Mouse (Mus musculus): ENCODE measurements around the gene Kpna4. TPM values are rescaled to one million over a fixed set of nuclear protein-coding genes. Genes with fewer than 3 reads are reported as not detected.

Gene Kpna4
- polyA plus RNA-seq (2015; fragmentation: Nextera tagmentation; extraction: Ambion mirVana): 36.4 and 37.5 TPM in 2 replicates

DNA sequence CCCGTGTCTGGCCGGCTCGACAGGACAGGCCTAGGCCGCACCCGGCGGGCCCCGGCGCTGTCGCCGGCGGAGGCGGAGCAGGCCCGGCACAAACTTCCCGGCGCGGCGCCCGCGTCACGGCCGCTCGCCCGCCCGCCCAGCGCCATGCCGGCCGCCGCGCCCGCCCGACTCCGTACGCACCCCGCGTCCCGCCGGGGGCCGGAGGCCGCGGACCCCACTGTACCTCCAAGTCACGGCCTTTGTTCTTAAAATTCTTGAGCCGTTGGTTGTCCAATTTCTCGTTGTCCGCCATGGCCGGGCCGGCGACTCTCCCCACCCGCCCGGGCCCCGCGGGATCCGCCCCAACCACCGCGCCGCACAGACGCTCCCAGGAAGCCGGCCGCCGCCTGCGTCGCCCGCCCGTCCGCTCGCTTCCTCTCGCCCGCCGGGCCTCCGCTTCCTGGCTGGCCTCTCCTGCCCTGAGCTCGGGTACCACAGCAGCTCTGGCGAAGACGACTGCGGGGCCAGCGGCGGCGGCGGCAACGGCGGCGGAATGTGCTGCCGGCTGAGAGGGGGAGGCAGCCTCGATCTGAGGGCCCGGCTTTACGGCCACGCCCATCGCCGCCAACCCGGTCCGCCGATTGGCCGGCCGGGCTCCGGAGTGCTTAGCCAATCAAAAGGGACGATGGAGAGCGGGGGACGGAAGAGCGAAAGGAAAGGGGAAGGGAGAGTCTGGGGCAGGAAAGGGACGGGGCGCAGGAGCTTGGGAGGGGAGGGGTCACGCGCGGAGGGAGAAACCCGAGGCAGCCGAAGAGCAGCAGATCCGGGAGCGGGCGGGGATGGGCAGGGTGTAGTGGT lies at the start of gene Kpna4:
Gene Kpna4 (minus strand): TSS at position 605 of the 837 bp plus-strand sequence.
- under 1% methylated on average over 72 of the region's 107 CpGs for WGBS
- ATAC-seq: peak; percentile 99

DNA sequence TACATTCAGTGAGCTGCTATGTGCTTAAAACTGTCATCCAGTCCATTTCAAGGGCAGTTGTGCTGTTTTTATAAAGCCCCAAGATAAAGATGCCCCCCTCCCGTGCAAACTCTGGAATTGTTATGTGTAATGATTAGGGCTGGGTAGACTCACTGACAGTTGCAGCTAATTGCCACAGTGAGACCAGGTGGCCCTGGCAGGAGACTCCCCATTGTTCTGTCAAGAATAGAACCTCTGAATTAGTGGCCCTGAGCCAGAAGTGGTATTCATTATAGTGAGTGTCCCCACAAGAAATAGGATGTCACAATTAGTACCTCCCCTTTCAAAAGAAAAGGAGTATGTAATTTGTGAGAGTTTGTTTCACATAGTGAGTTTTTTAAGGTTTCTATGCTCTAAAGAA lies 48.3 kb upstream of the Kpna4 start:
- H3K9me3 ChIP-seq (replicated peaks): no peaks in the 10 kb centered on the region
- no peak overlapping the region for H3K4me3 ChIP-seq
- H3K27me3 ChIP-seq: no peaks in the 10 kb centered on the region
- peaks cover 33% of the 10 kb centered on the region for H3K4me1 ChIP-seq
- H3K27ac ChIP-seq: no peak overlapping the region
- WGBS: 5% methylated on average over 1 of the region's 1 CpGs
- H3K36me3 ChIP-seq (ENCODE audit: poor library complexity, severe bottlenecking): no peaks in the 10 kb centered on the region
- H3K4me2 ChIP-seq: no peak overlapping the region
- peak; percentile 50; the same call in 1 of the 2 replicates for ATAC-seq
- no peak overlapping the region for H3K9ac ChIP-seq

More for the DNA sequence above, at the start of gene Kpna4:
- Histone ChIP-seq H3K4me1 (peaks cover 22% of the 10 kb centered on the region), H3K9me3 (replicated peaks) (no peaks in the 10 kb centered on the region), H3K27ac (peak within 1 kb of the TSS; percentile 97), H3K36me3 (ENCODE audit: poor library complexity, severe bottlenecking) (no peaks in the 10 kb centered on the region), H3K9ac (peak within 1 kb of the TSS; percentile 96), H3K27me3 (peaks cover 4% of the 10 kb centered on the region; the same call in 1 of the 2 replicates), H3K4me3 (peak within 1 kb of the TSS; percentile 96), H3K4me2 (peak within 1 kb of the TSS; percentile 70)

DNA sequence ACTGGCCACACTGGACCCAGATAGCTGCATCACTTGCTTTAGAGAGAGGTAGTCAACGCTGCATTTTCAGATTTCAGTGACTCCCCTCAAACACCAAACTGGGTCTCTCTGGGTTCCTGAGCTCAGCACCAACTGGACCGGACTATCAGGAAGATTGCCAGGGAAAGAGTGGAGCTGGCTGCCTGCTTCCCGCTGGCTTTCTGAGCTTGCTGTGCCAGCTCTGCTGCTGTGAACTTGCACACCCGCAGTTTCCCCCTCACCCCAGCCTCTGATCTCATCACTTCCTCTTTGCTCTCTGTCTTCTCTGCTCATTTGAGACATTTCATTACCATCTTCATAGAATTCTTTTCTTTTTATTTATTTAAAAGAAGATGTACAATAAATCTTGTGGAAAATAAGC lies 44.2 kb upstream of the Kpna4 start:
- Histone ChIP-seq H3K4me2 (no peak overlapping the region), H3K27me3 (no peaks in the 10 kb centered on the region), H3K9me3 (replicated peaks) (no peaks in the 10 kb centered on the region), H3K27ac (no peak overlapping the region), H3K9ac (no peak overlapping the region), H3K4me3 (no peak overlapping the region), H3K36me3 (ENCODE audit: poor library complexity, severe bottlenecking) (no peaks in the 10 kb centered on the region), H3K4me1 (peaks cover 11% of the 10 kb centered on the region)
- ATAC-seq: no peak
- WGBS: 78% methylated on average over 4 of the region's 4 CpGs

DNA sequence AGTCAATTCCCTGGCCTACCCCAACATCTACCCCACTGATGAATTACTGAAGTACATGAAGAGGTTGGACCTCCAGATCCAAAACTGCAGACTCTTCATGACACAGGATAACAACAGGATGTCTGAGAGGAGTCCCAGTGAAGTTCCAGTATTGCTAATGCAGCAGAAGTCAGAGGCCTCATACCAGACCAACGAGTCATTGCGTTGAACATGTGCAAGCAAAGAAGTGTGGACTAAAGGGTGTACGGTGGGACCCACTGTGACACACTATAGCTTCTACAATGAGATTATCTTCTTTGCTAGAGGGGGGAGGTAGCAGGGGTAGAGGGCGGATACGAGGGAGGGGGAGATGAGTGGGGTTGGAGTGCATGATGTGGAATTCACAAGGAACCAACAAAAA lies 42.9 kb upstream of the Kpna4 start:
- Histone ChIP-seq H3K27ac (no peak overlapping the region), H3K9me3 (replicated peaks) (no peaks in the 10 kb centered on the region), H3K36me3 (ENCODE audit: poor library complexity, severe bottlenecking) (no peaks in the 10 kb centered on the region), H3K4me2 (no peak overlapping the region), H3K4me3 (no peak overlapping the region), H3K27me3 (no peaks in the 10 kb centered on the region), H3K4me1 (no peaks in the 10 kb centered on the region), H3K9ac (no peak overlapping the region)
- WGBS: 77% methylated on average over 5 of the region's 5 CpGs
- ATAC-seq: no peak

DNA sequence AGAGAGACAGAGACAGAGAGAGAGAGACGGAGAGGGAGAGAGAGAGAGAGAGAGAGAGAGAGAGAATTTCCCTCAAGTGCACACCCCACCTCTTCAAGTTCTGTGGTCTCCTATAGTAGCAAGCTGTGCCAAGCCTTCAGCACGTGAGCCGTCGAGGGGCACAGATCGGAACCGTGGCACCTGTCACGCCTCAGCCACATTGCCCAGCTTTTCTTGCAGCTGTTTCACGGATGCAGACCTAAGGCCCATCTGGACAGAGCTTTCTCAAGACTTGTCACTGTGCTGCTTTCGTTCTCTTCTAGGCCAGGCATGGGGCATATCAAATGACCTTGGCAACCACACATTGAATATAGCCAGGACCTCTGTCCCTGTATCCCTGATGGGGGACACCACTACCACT lies 41.8 kb upstream of the Kpna4 start:
- no peak overlapping the region for H3K9ac ChIP-seq
- 84% methylated on average over 9 of the region's 9 CpGs for WGBS
- no peak overlapping the region for H3K4me2 ChIP-seq
- no peak overlapping the region for H3K27ac ChIP-seq
- H3K9me3 ChIP-seq (replicated peaks): no peaks in the 10 kb centered on the region
- H3K36me3 ChIP-seq (ENCODE audit: poor library complexity, severe bottlenecking): no peaks in the 10 kb centered on the region
- H3K4me3 ChIP-seq: no peak overlapping the region
- ATAC-seq: no peak
- H3K27me3 ChIP-seq: no peaks in the 10 kb centered on the region
- no peaks in the 10 kb centered on the region for H3K4me1 ChIP-seq

DNA sequence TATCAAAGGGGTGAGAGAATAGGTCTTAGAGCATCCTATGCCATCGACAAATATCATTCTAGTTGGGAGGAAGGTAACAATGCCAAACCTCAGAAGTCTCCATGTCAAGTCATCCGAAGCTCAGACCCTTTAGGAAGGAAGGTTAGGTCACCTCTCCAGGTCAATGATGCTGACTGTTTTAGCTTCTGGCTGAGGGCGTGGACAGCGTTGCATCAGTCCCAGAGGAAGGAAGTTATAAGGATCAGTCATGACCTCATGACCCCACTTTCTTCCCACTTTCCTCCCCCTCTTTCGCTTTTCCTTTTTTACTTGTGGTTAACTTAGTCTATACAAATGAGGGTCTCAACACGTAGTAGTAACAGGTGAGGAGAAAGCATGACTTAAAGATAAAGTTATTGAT lies 36.1 kb upstream of the Kpna4 start:
- Histone ChIP-seq H3K9me3 (replicated peaks) (no peaks in the 10 kb centered on the region), H3K36me3 (ENCODE audit: poor library complexity, severe bottlenecking) (no peaks in the 10 kb centered on the region), H3K27ac (no peak overlapping the region), H3K4me3 (no peak overlapping the region), H3K4me1 (no peaks in the 10 kb centered on the region), H3K9ac (no peak overlapping the region), H3K4me2 (no peak overlapping the region), H3K27me3 (no peaks in the 10 kb centered on the region)
- 87% methylated on average over 6 of the region's 6 CpGs for WGBS
- ATAC-seq: no peak

DNA sequence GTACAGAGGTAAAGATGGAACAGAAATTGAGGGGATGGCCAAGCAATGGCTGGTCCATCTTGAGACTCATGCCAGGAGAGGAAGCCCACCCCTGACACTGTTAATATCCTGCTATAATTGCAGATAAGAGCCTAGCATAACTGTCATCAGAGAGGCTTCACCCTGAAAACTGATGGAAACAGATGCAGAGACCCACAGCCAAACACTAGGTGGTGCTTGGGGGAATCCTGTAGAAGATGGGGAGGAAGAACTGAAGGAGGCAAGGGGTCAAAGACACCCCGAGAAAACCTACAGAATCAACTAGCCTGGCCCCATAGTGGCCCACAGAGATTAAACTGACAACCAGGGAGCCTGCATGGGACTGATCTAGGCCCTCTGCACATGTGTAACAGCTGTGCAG lies 33.5 kb upstream of the Kpna4 start:
- WGBS: 50% methylated on average over 1 of the region's 1 CpGs

DNA sequence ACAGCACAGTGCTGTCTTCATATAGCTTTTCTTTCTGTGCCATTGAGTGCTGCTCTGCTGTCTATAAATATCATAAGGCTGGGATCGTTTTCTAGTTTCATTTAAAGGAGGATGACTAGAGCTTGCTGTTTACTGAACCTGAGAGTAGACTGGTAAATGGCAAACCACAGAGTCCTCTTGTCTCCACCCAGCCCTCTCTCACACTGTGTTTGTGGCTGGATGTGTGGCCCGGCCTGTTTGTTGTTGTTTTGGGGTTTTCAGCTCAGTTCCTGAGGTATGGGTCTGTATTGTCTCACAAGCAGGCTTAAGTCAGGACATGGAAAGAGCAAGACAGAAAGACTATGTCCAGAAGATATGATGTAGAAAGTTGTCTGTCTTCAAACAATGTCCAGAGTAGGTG lies 32.6 kb upstream of the Kpna4 start:
- H3K4me1 ChIP-seq: no peaks in the 10 kb centered on the region
- no peak overlapping the region for H3K27ac ChIP-seq
- no peaks in the 10 kb centered on the region for H3K9me3 ChIP-seq (replicated peaks)
- WGBS: 77% methylated on average over 2 of the region's 2 CpGs
- no peak overlapping the region for H3K4me2 ChIP-seq
- no peak overlapping the region for H3K4me3 ChIP-seq
- no peak overlapping the region for H3K9ac ChIP-seq
- ATAC-seq: no peak
- H3K36me3 ChIP-seq (ENCODE audit: poor library complexity, severe bottlenecking): no peaks in the 10 kb centered on the region
- no peaks in the 10 kb centered on the region for H3K27me3 ChIP-seq

More for the DNA sequence above, 33.5 kb upstream of the Kpna4 start:
- no peaks in the 10 kb centered on the region for H3K9me3 ChIP-seq (replicated peaks)
- H3K9ac ChIP-seq: no peak overlapping the region
- no peak overlapping the region for H3K27ac ChIP-seq
- H3K4me2 ChIP-seq: no peak overlapping the region
- H3K4me1 ChIP-seq: no peaks in the 10 kb centered on the region
- H3K4me3 ChIP-seq: no peak overlapping the region
- H3K27me3 ChIP-seq: no peaks in the 10 kb centered on the region
- H3K36me3 ChIP-seq (ENCODE audit: poor library complexity, severe bottlenecking): no peaks in the 10 kb centered on the region
- ATAC-seq: no peak

DNA sequence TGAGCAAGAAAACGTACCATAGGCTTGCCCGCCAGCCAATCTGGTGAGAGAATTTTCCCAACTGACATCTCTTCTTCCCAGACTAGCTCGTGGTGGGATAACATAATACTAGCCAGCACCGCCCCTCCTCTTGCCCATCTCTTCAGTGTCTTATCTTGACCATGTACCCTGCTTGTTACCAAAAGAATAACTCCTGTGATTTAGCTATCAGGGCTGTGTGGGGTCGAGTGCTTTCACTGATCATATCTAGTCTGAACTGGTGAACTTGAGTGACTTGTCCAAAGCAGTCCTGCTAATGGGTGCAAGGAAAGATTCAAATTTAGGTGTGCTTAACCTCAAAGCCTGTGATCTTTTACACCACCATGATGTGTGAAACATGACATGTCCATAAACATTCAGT lies 31.0 kb upstream of the Kpna4 start:
- Histone ChIP-seq H3K9me3 (replicated peaks) (no peaks in the 10 kb centered on the region), H3K36me3 (ENCODE audit: poor library complexity, severe bottlenecking) (no peaks in the 10 kb centered on the region), H3K4me1 (no peaks in the 10 kb centered on the region), H3K4me2 (no peak overlapping the region), H3K4me3 (no peak overlapping the region), H3K27ac (no peak overlapping the region), H3K9ac (no peak overlapping the region), H3K27me3 (no peaks in the 10 kb centered on the region)
- WGBS: 84% methylated on average over 5 of the region's 5 CpGs
- ATAC-seq: no peak

DNA sequence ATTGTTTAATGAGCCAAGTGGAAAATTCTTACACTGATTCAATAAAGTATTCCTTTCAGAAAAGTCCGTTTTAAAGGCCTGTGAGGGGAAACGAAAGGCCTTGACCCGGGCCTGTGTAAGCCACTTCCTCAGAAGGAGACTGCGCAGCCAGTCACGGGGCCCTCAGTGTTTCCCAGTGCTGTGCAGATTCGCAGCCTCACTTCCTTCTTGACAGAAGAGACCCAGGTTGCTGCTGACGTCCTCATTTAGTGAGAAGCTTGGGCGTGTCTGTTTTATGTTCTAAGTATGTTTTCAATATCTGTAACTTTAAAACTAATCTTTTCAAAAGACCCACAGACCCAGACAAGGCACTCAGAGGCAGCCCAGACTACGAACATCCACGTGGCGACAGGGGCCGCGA lies 29.6 kb upstream of the Kpna4 start:
- Histone ChIP-seq H3K27ac (no peak overlapping the region), H3K9me3 (replicated peaks) (no peaks in the 10 kb centered on the region), H3K27me3 (no peaks in the 10 kb centered on the region), H3K36me3 (ENCODE audit: poor library complexity, severe bottlenecking) (no peaks in the 10 kb centered on the region), H3K4me2 (no peak overlapping the region), H3K4me3 (no peak overlapping the region), H3K4me1 (no peaks in the 10 kb centered on the region), H3K9ac (no peak overlapping the region)
- ATAC-seq: no peak
- WGBS: 69% methylated on average over 13 of the region's 13 CpGs

DNA sequence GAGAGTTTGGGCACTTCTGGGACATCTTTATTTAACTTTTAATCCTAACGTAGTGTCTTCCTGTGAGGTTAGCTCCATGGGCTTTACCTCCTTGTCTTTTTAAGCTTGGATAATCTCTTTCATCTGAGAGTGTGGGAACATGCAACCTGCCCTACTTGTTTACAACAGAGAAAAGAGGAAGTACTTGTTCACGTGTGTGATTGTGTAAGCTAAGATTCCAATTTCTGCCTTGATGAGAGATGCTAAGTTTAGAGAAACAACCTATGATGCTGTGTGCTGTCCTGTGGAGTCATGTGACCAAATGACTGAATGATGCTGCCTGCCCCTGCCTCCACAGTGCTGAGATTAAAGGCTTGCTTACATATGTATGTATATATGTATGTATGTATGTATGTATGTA lies 27.8 kb upstream of the Kpna4 start:
- no peak overlapping the region for H3K4me3 ChIP-seq
- ATAC-seq: no peak
- H3K36me3 ChIP-seq (ENCODE audit: poor library complexity, severe bottlenecking): no peaks in the 10 kb centered on the region
- no peak overlapping the region for H3K4me2 ChIP-seq
- no peak overlapping the region for H3K27ac ChIP-seq
- WGBS: 74% methylated on average over 2 of the region's 2 CpGs
- H3K27me3 ChIP-seq: no peaks in the 10 kb centered on the region
- H3K9ac ChIP-seq: no peak overlapping the region
- H3K4me1 ChIP-seq: no peaks in the 10 kb centered on the region
- no peaks in the 10 kb centered on the region for H3K9me3 ChIP-seq (replicated peaks)

DNA sequence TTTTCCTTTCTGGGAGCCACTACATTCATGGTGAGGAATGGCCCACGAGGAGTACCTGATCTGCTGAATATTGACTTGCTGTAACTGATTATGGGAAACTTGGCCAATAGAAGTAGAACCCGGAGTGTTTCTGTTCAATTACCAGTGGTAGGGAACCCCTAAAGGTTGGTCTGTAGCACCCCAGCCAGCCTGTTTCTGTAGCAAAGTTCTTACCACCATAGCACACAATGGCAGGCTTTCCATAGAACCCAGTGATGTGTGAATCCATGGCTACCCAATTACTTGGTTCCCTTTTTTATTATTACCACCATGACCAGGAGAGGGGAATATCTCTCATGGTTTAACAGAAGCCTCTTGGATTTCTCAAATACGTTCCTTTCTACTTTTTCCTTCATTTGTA lies 24.0 kb upstream of the Kpna4 start:
- Histone ChIP-seq H3K9me3 (replicated peaks) (no peaks in the 10 kb centered on the region), H3K4me3 (no peak overlapping the region), H3K36me3 (ENCODE audit: poor library complexity, severe bottlenecking) (no peaks in the 10 kb centered on the region), H3K27ac (no peak overlapping the region), H3K27me3 (no peaks in the 10 kb centered on the region), H3K9ac (no peak overlapping the region), H3K4me1 (no peaks in the 10 kb centered on the region), H3K4me2 (no peak overlapping the region)
- WGBS: 84% methylated on average over 3 of the region's 3 CpGs
- no peak for ATAC-seq

Data from forebrain, embryonic 13.5 days (tissue).